Mouse (Mus musculus): ENCODE data around the gene Gm6040.

DNA sequence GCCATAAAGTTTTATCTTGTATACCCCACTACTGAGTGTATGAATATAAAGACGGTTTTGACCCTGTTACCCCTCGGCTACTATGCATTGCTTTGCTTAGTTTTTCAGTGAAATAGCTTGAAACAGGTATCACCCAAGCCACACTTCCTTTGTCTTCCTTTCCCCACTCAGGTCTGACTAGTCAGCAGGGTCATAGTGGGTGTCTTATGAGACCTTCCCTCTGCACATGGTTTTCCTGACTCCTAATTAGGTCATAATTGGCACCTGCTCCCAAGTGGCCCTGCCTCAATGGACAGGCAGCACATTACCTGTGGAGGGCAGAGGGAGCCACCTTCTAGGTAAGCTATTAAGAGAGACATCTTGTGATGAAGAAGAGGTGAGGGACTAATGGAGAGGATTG lies 29.5 kb downstream of the Gm6040 start, which contains the start of gene Defb33:
- TF ChIP-seq CTCF (IDR thresholded peaks at IDR 0.05; ENCODE audit: insufficient read depth, low read length), result no peak
- no peak for TF ChIP-seq POLR2A (IDR thresholded peaks at IDR 0.05; ENCODE audit: borderline replicate concordance, extremely low read depth, low read depth, low read length)
